Mouse (Mus musculus) kidney, postnatal 4 days (tissue): ENCODE results near the gene Igf1r.
A peak's percentile ranks its signal among the peaks of the same experiment; 100 is the strongest.

Experiments
- DNase-seq, 2 experiments: peaks; one replicate each; pipeline ENCODE4 v3.0.0; 2021; ENCODE audit warnings: mixed read lengths in 2 of 2

The Igf1r gene

GRCm38 (mm10) chr7:68088825-68089224 is 136.2 kb downstream of the Igf1r start:
- DNase-seq: no peak

- no peak for DNase-seq
These were observed 137.1 kb downstream of the Igf1r start for GRCm38 (mm10) chr7:68089725-68090124.

GRCm38 (mm10) chr7:68090576-68090975 is 137.9 kb downstream of the Igf1r start:
- no peak for DNase-seq

- no peak for DNase-seq
These were observed 139.8 kb downstream of the Igf1r start for GRCm38 (mm10) chr7:68092304-68092978.

GRCm38 (mm10) chr7:68093817-68094216 is 141.2 kb downstream of the Igf1r start:
- no peak for DNase-seq

GRCm38 (mm10) chr7:68095574-68095973 is 142.9 kb downstream of the Igf1r start:
- DNase-seq: no peak

- DNase-seq: no peak
These were observed 143.8 kb downstream of the Igf1r start for GRCm38 (mm10) chr7:68096411-68096810.

GRCm38 (mm10) chr7:68097081-68097836 is 144.6 kb downstream of the Igf1r start:
- DNase-seq: no peak

GRCm38 (mm10) chr7:68098098-68098497 is 145.5 kb downstream of the Igf1r start:
- DNase-seq: no peak

GRCm38 (mm10) chr7:68100388-68100787 is 147.8 kb downstream of the Igf1r start:
- DNase-seq: no peak

- peak; percentile 54 to 70 for DNase-seq
These were observed 150.0 kb downstream of the Igf1r start for GRCm38 (mm10) chr7:68102456-68103177.

GRCm38 (mm10) chr7:68103178-68103530 is 150.5 kb downstream of the Igf1r start:
- DNase-seq: no peak

- DNase-seq: no peak
These were observed 158.9 kb downstream of the Igf1r start for GRCm38 (mm10) chr7:68111532-68111931.

- no peak for DNase-seq
These were observed 160.0 kb downstream of the Igf1r start for GRCm38 (mm10) chr7:68112582-68112981.

- no peak for DNase-seq
These were observed 161.7 kb downstream of the Igf1r start for GRCm38 (mm10) chr7:68114364-68114763.

GRCm38 (mm10) chr7:68114983-68115715 is 162.5 kb downstream of the Igf1r start:
- DNase-seq: peak in 1 of 2 experiments; percentile 31

GRCm38 (mm10) chr7:68117567-68117966 is 164.9 kb downstream of the Igf1r start:
- DNase-seq: no peak

GRCm38 (mm10) chr7:68117981-68118380 is 165.4 kb downstream of the Igf1r start:
- no peak for DNase-seq

GRCm38 (mm10) chr7:68119605-68120004 is 167.0 kb downstream of the Igf1r start:
- DNase-seq: no peak

- DNase-seq: no peak
These were observed 169.8 kb downstream of the Igf1r start for GRCm38 (mm10) chr7:68122418-68122817.

- DNase-seq: no peak
These were observed 172.7 kb downstream of the Igf1r start for GRCm38 (mm10) chr7:68125347-68125746.

GRCm38 (mm10) chr7:68127799-68128261 is 175.2 kb downstream of the Igf1r start:
- DNase-seq: peak; percentile 68 to 74

GRCm38 (mm10) chr7:68128271-68128674 is 175.6 kb downstream of the Igf1r start:
- peak in 1 of 2 experiments; percentile 34 for DNase-seq
